ENCODE assay signal across 8 mouse cellular contexts in the genomic region with DNA sequence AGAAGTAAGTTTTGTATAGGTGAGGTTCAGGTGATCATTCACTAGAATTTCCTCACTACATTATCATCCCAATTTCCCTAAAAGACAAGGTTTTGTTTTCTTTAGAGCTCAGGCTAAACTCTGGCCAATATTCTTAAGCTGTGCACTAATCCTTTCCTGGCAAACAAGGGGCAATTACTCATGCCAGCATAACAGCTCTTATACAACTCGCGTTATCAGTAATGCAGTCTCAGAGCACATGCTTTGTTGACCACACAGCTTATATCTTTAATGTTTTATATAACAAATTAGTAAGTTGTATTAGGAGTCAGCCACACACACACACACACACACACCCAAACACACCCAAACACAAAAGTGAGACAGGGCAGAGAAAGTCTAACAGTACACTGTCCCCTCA. TPM values are rescaled to one million over a fixed set of nuclear protein-coding genes. Genes with fewer than 3 reads are reported as not detected.
A peak's percentile ranks its signal among the peaks of the same experiment; 100 is the strongest.
DNase-seq lines count a peak whose midpoint lies in the region; ATAC-seq and TF ChIP-seq lines count a peak whose summit lies in the region.

No protein-coding gene starts in this region.

- H3K4me2 ChIP-seq in lung, embryonic 14.5 days, result peak overlapping the region; percentile 74
- H3K4me2 ChIP-seq in embryonic facial prominence, embryonic 13.5 days, result peak overlapping the region; percentile 90
- peak overlapping the region; percentile 86 for H3K4me2 ChIP-seq in neural tube, embryonic 14.5 days (ENCODE audit: low read depth, low read length)

- H3K36me3 ChIP-seq in lung, embryonic 14.5 days (ENCODE audit: insufficient read depth), result peaks cover 48% of the 10 kb centered on the region
- H3K36me3 ChIP-seq in embryonic facial prominence, embryonic 13.5 days, result peaks cover 35% of the 10 kb centered on the region
- H3K36me3 ChIP-seq in limb, embryonic 10.5 days, result peaks cover 58% of the 10 kb centered on the region
- H3K36me3 ChIP-seq in neural tube, embryonic 14.5 days (ENCODE audit: control insufficient read depth, insufficient read depth, low read length), result peaks cover 12% of the 10 kb centered on the region

- peak overlapping the region; percentile 100 for H3K4me3 ChIP-seq in lung, embryonic 14.5 days (ENCODE audit: low read depth, low read length)
- H3K4me3 ChIP-seq in embryonic facial prominence, embryonic 13.5 days, result peak overlapping the region; percentile 98
- H3K4me3 ChIP-seq in limb, embryonic 10.5 days, result peak overlapping the region; percentile 93
- peak overlapping the region; percentile 99 for H3K4me3 ChIP-seq in neural tube, embryonic 14.5 days (ENCODE audit: low read depth, low read length)

- H3K9ac ChIP-seq in lung, embryonic 14.5 days, result peak overlapping the region; percentile 100
- peak overlapping the region; percentile 100 for H3K9ac ChIP-seq in embryonic facial prominence, embryonic 13.5 days
- peak overlapping the region; percentile 100 for H3K9ac ChIP-seq in neural tube, embryonic 14.5 days (replicated peaks; ENCODE audit: low read depth, low read length)

- 18% methylated on average over 2 of the region's 2 CpGs for WGBS in lung, embryonic 14.5 days
- 53% methylated on average over 2 of the region's 2 CpGs for WGBS in embryonic facial prominence, embryonic 13.5 days
- 62% methylated on average over 2 of the region's 2 CpGs for WGBS in limb, embryonic 10.5 days
- 48% methylated on average over 2 of the region's 2 CpGs for WGBS in neural tube, embryonic 14.5 days

- no peak for TF ChIP-seq CTCF in lung, embryonic 14.5 days (IDR thresholded peaks at IDR 0.05; ENCODE audit: low read depth)

- H3K9me3 ChIP-seq in lung, embryonic 14.5 days (ENCODE audit: low read depth, low read length), result no peaks in the 10 kb centered on the region
- no peaks in the 10 kb centered on the region for H3K9me3 ChIP-seq in embryonic facial prominence, embryonic 13.5 days
- H3K9me3 ChIP-seq in limb, embryonic 10.5 days (replicated peaks), result no peaks in the 10 kb centered on the region
- no peaks in the 10 kb centered on the region for H3K9me3 ChIP-seq in neural tube, embryonic 14.5 days (ENCODE audit: control insufficient read depth, low read length)

- no peaks in the 10 kb centered on the region for H3K27me3 ChIP-seq in lung, embryonic 14.5 days (ENCODE audit: insufficient read depth, low read length)
- no peaks in the 10 kb centered on the region for H3K27me3 ChIP-seq in embryonic facial prominence, embryonic 13.5 days
- H3K27me3 ChIP-seq in limb, embryonic 10.5 days (ENCODE audit: low read depth, poor library complexity, severe bottlenecking), result no peaks in the 10 kb centered on the region
- no peaks in the 10 kb centered on the region for H3K27me3 ChIP-seq in neural tube, embryonic 14.5 days (ENCODE audit: control insufficient read depth, insufficient read depth, low read length)

- H3K27ac ChIP-seq in lung, embryonic 14.5 days (ENCODE audit: low read depth), result no peak overlapping the region; the same call in 1 of the 2 replicates
- H3K27ac ChIP-seq in embryonic facial prominence, embryonic 13.5 days, result no peak overlapping the region
- peak overlapping the region; percentile 99 for H3K27ac ChIP-seq in limb, embryonic 10.5 days
- H3K27ac ChIP-seq in neural tube, embryonic 14.5 days (ENCODE audit: low read depth, low read length), result no peak overlapping the region

- DNase-seq in lung, embryonic 14.5 days, result peak; percentile 16
- no peak for DNase-seq in lung, postnatal 4 days
- no peak for DNase-seq in limb, embryonic 10.5 days (ENCODE audit: low spot score)
- DNase-seq in left cerebral cortex, adult 18-20 months (ENCODE audit: low spot score in 2 of 2), result no peak
- DNase-seq in kidney, postnatal 14 days, result no peak
- no peak for DNase-seq in testis, postnatal 14 days (ENCODE audit: low spot score)

- no peaks in the 10 kb centered on the region for H3K4me1 ChIP-seq in lung, embryonic 14.5 days (ENCODE audit: insufficient read depth)
- peaks cover 17% of the 10 kb centered on the region for H3K4me1 ChIP-seq in embryonic facial prominence, embryonic 13.5 days
- peaks cover 21% of the 10 kb centered on the region for H3K4me1 ChIP-seq in limb, embryonic 10.5 days
- peaks cover 22% of the 10 kb centered on the region for H3K4me1 ChIP-seq in neural tube, embryonic 14.5 days (ENCODE audit: control insufficient read depth, insufficient read depth, low read length)

- no peak for ATAC-seq in lung, embryonic 14.5 days (ENCODE audit: insufficient read depth)
- no peak for ATAC-seq in embryonic facial prominence, embryonic 13.5 days (ENCODE audit: insufficient number of reproducible peaks, insufficient read depth, low FRiP score, low TSS enrichment, low read depth)
- no peak for ATAC-seq in neural tube, embryonic 14.5 days (ENCODE audit: low read depth)

RNA-seq across cellular contexts. Expression of gene Ythdf2, which starts 1.8 kb away (rescaled TPM):
- 121 and 132 TPM in 2 replicates for polyA plus RNA-seq in lung, embryonic 14.5 days (2014; fragmentation: Nextera tagmentation; extraction: Ambion mirVana)
- polyA plus RNA-seq in embryonic facial prominence, embryonic 13.5 days (2015; fragmentation: Nextera tagmentation; extraction: Ambion mirVana), result 109 and 124 TPM in 2 replicates
- 151 TPM in 2 replicates for polyA plus RNA-seq in limb, embryonic 10.5 days (2016; fragmentation: Nextera tagmentation; extraction: Ambion mirVana)
- polyA plus RNA-seq in neural tube, embryonic 14.5 days (2014; fragmentation: Nextera tagmentation; extraction: Ambion mirVana), result 124 and 127 TPM in 2 replicates
- total RNA-seq in left cerebral cortex, adult 18-20 months (2021), result 10 to 100 TPM; 45.0 to 48.1 TPM

RNA-seq across cellular contexts. Expression of gene Gmeb1, which starts 51.1 kb away (rescaled TPM):
- 33.1 and 39.5 TPM in 2 replicates for polyA plus RNA-seq in lung, embryonic 14.5 days (2014; fragmentation: Nextera tagmentation; extraction: Ambion mirVana)
- 42.6 and 46.2 TPM in 2 replicates for polyA plus RNA-seq in embryonic facial prominence, embryonic 13.5 days (2015; fragmentation: Nextera tagmentation; extraction: Ambion mirVana)
- polyA plus RNA-seq in limb, embryonic 10.5 days (2016; fragmentation: Nextera tagmentation; extraction: Ambion mirVana), result 48.2 and 49.0 TPM in 2 replicates
- polyA plus RNA-seq in neural tube, embryonic 14.5 days (2014; fragmentation: Nextera tagmentation; extraction: Ambion mirVana), result 38.1 and 38.3 TPM in 2 replicates
- total RNA-seq in left cerebral cortex, adult 18-20 months (2021), result 10 to 100 TPM; 22.1 to 22.8 TPM
